Mouse (Mus musculus): ENCODE data around the gene Selenov. TPM values are rescaled to one million over a fixed set of nuclear protein-coding genes. Genes with fewer than 3 reads are reported as not detected.
A peak's percentile ranks its signal among the peaks of the same experiment; 100 is the strongest.
"Not testable (repeated sequence)": the region's sequence is repeated elsewhere in the genome, so short reads cannot be mapped to it uniquely, and the experiment has no call there.

Gene Selenov
- polyA plus RNA-seq, 1 experiment from 2014 or later: not detected

- Histone ChIP-seq H3K27me3 (ENCODE audit: insufficient read depth, low read length) (no peaks in the 10 kb centered on the region), H3K4me2 (ENCODE audit: low read depth, low read length) (no peak overlapping the region), H3K4me3 (ENCODE audit: low read depth, low read length) (no peak overlapping the region), H3K4me1 (ENCODE audit: insufficient read depth) (no peaks in the 10 kb centered on the region), H3K27ac (ENCODE audit: low read depth) (no peak overlapping the region), H3K9me3 (ENCODE audit: low read length) (peaks cover 5% of the 10 kb centered on the region), H3K9ac (replicated peaks) (no peak overlapping the region), H3K36me3 (replicated peaks; ENCODE audit: insufficient read depth, low read length) (no peaks in the 10 kb centered on the region)
- ATAC-seq (no peak), DNase-seq (peak; percentile 7)
- WGBS (ENCODE audit: insufficient replicate concordance): 81% methylated on average over 17 of the region's 17 CpGs
- TF ChIP-seq CTCF (IDR thresholded peaks at IDR 0.05; ENCODE audit: low read depth) (no peak), EP300 (IDR thresholded peaks at IDR 0.05; ENCODE audit: low read depth) (no peak)
These were observed 39.0 kb downstream of the Selenov start for GRCm38 (mm10) chr7:28251976-28252375.

- no peak for ATAC-seq
- H3K27ac ChIP-seq (ENCODE audit: low read depth): no peak overlapping the region
- no peak for TF ChIP-seq CTCF (IDR thresholded peaks at IDR 0.05; ENCODE audit: low read depth)
- no peak for TF ChIP-seq EP300 (IDR thresholded peaks at IDR 0.05; ENCODE audit: low read depth)
- 77% methylated on average over 3 of the region's 3 CpGs for WGBS (ENCODE audit: insufficient replicate concordance)
- H3K27me3 ChIP-seq (ENCODE audit: insufficient read depth, low read length): no peaks in the 10 kb centered on the region
- H3K9ac ChIP-seq (replicated peaks): no peak overlapping the region
- no peak for DNase-seq
- no peak overlapping the region for H3K4me2 ChIP-seq (ENCODE audit: low read depth, low read length)
- no peaks in the 10 kb centered on the region for H3K4me1 ChIP-seq (ENCODE audit: insufficient read depth)
- H3K9me3 ChIP-seq (ENCODE audit: low read length): no peaks in the 10 kb centered on the region
- H3K4me3 ChIP-seq (ENCODE audit: low read depth, low read length): no peak overlapping the region
- H3K36me3 ChIP-seq (replicated peaks; ENCODE audit: insufficient read depth, low read length): no peaks in the 10 kb centered on the region
These were observed 42.0 kb downstream of the Selenov start for GRCm38 (mm10) chr7:28248957-28249356.

- WGBS (ENCODE audit: insufficient replicate concordance): 58% methylated on average over 2 of the region's 2 CpGs
- not testable (repeated sequence) for H3K4me2 ChIP-seq (ENCODE audit: low read depth, low read length); H3K27me3 ChIP-seq (ENCODE audit: insufficient read depth, low read length); H3K4me1 ChIP-seq (ENCODE audit: insufficient read depth); H3K9ac ChIP-seq (replicated peaks); H3K36me3 ChIP-seq (replicated peaks; ENCODE audit: insufficient read depth, low read length); DNase-seq; H3K27ac ChIP-seq (ENCODE audit: low read depth); ATAC-seq; H3K4me3 ChIP-seq (ENCODE audit: low read depth, low read length); H3K9me3 ChIP-seq (ENCODE audit: low read length)
These were observed 47.0 kb downstream of the Selenov start for GRCm38 (mm10) chr7:28243943-28244342.

Other genes with a start within 250 kb of the Selenov start
- gene Psmc4, start 241.1 kb downstream of the Selenov start, polyA plus RNA-seq (2015; fragmentation: Nextera tagmentation; extraction: Ambion mirVana): 108 and 114 TPM in 2 replicates
- 0.12 TPM in 1 of 2 replicates, not detected in the other for gene Fcgbp, start 219.9 kb downstream of the Selenov start, polyA plus RNA-seq (2015; fragmentation: Nextera tagmentation; extraction: Ambion mirVana)
- gene 9530053A07Rik, start 161.7 kb downstream of the Selenov start, polyA plus RNA-seq (2015; fragmentation: Nextera tagmentation; extraction: Ambion mirVana): 0.01 TPM in 1 of 2 replicates, not detected in the other
- 48.4 and 51.6 TPM in 2 replicates for gene Fbl, start 121.5 kb downstream of the Selenov start, polyA plus RNA-seq (2015; fragmentation: Nextera tagmentation; extraction: Ambion mirVana)
- 4.0 and 4.5 TPM in 2 replicates for gene Dyrk1b, start 111.7 kb downstream of the Selenov start, polyA plus RNA-seq (2015; fragmentation: Nextera tagmentation; extraction: Ambion mirVana)
- 1.3 and 1.4 TPM in 2 replicates for gene Eid2, start 23.3 kb downstream of the Selenov start, polyA plus RNA-seq (2015; fragmentation: Nextera tagmentation; extraction: Ambion mirVana)
- 3.4 and 3.9 TPM in 2 replicates for gene Eid2b, start 13.4 kb downstream of the Selenov start, polyA plus RNA-seq (2015; fragmentation: Nextera tagmentation; extraction: Ambion mirVana)
- 0.12 TPM in 1 of 2 replicates, not detected in the other for gene Dll3, start 11.1 kb upstream of the Selenov start, polyA plus RNA-seq (2015; fragmentation: Nextera tagmentation; extraction: Ambion mirVana)
- gene Timm50, start 20.9 kb upstream of the Selenov start, polyA plus RNA-seq (2015; fragmentation: Nextera tagmentation; extraction: Ambion mirVana): 52.0 and 53.9 TPM in 2 replicates
- gene Supt5, start 47.6 kb upstream of the Selenov start, polyA plus RNA-seq (2015; fragmentation: Nextera tagmentation; extraction: Ambion mirVana): 18.7 and 21.0 TPM in 2 replicates
- gene Rps16, start 59.5 kb upstream of the Selenov start, polyA plus RNA-seq (2015; fragmentation: Nextera tagmentation; extraction: Ambion mirVana): 653 and 673 TPM in 2 replicates
- 2.8 and 3.9 TPM in 2 replicates for gene Plekhg2, start 81.4 kb upstream of the Selenov start, polyA plus RNA-seq (2015; fragmentation: Nextera tagmentation; extraction: Ambion mirVana)
- gene Zfp36, start 89.1 kb upstream of the Selenov start, polyA plus RNA-seq (2015; fragmentation: Nextera tagmentation; extraction: Ambion mirVana): 13.5 and 21.1 TPM in 2 replicates
- 18.0 and 18.6 TPM in 2 replicates for gene Med29, start 101.5 kb upstream of the Selenov start, polyA plus RNA-seq (2015; fragmentation: Nextera tagmentation; extraction: Ambion mirVana)
- gene Paf1, start 101.8 kb upstream of the Selenov start, polyA plus RNA-seq (2015; fragmentation: Nextera tagmentation; extraction: Ambion mirVana): 16.9 and 21.1 TPM in 2 replicates
- gene Gmfg, start 146.3 kb upstream of the Selenov start, polyA plus RNA-seq (2015; fragmentation: Nextera tagmentation; extraction: Ambion mirVana): 75.4 and 81.4 TPM in 2 replicates
- gene Lrfn1, start 160.8 kb upstream of the Selenov start, polyA plus RNA-seq (2015; fragmentation: Nextera tagmentation; extraction: Ambion mirVana): 0.12 and 0.26 TPM in 2 replicates
- not detected in 2 replicates for gene Ifnl2, start 219.3 kb upstream of the Selenov start, polyA plus RNA-seq (2015; fragmentation: Nextera tagmentation; extraction: Ambion mirVana)
- gene Ifnl3, start 231.7 kb upstream of the Selenov start, polyA plus RNA-seq (2015; fragmentation: Nextera tagmentation; extraction: Ambion mirVana): not detected in 2 replicates
- 1.3 and 7.7 TPM in 2 replicates for gene Sycn, start 249.7 kb upstream of the Selenov start, polyA plus RNA-seq (2015; fragmentation: Nextera tagmentation; extraction: Ambion mirVana)